Comparison of ENCODE assay signal across 8 mouse cellular contexts in genomic region chr15:27785280-27786001, GRCm38 (mm10).
DNase-seq lines count a peak whose midpoint lies in the region; ATAC-seq and TF ChIP-seq lines count a peak whose summit lies in the region.

No protein-coding gene starts in this region.

- H3K9ac ChIP-seq in forebrain, postnatal 0 days = no peak overlapping the region
- H3K9ac ChIP-seq in intestine, embryonic 16.5 days (ENCODE audit: low read depth, low read length) = no peak overlapping the region
- H3K9ac ChIP-seq in liver, postnatal 0 days (replicated peaks) = no peak overlapping the region

- TF ChIP-seq CTCF in forebrain, postnatal 0 days (IDR thresholded peaks at IDR 0.05; ENCODE audit: low read depth) = no peak
- no peak for TF ChIP-seq CTCF in liver, postnatal 0 days (IDR thresholded peaks at IDR 0.05; ENCODE audit: low read depth)
- TF ChIP-seq CTCF in small intestine, adult 2 months (IDR thresholded peaks at IDR 0.05; ENCODE audit: extremely low read depth, insufficient read length, insufficient replicate concordance, low read depth, low read length) = no peak

- H3K4me1 ChIP-seq in forebrain, postnatal 0 days (ENCODE audit: insufficient read depth) = peaks cover 61% of the 10 kb centered on the region
- peaks cover 57% of the 10 kb centered on the region for H3K4me1 ChIP-seq in intestine, embryonic 16.5 days (ENCODE audit: control insufficient read depth, insufficient read depth, low read length)
- peaks cover 24% of the 10 kb centered on the region for H3K4me1 ChIP-seq in liver, postnatal 0 days (ENCODE audit: insufficient read depth)
- peaks cover 20% of the 10 kb centered on the region for H3K4me1 ChIP-seq in small intestine, adult 2 months (ENCODE audit: control insufficient read depth, insufficient read depth, insufficient read length, low read length)

- peak; percentile 80 for ATAC-seq in CD4-positive, CD25-positive, alpha-beta regulatory T cell, adult 4 months
- ATAC-seq in forebrain, postnatal 0 days = no peak
- ATAC-seq in intestine, embryonic 16.5 days = peak; percentile 55
- ATAC-seq in liver, postnatal 0 days = peak; percentile 64
- ATAC-seq in granulocyte monocyte progenitor cell, adult 5-6 weeks (replicated peaks; ENCODE audit: poor library complexity, severe bottlenecking) = no peak

- DNase-seq in adrenal gland, postnatal 14 days = peak; percentile 58
- DNase-seq in adrenal gland, postnatal 4 days (ENCODE audit: low spot score in 2 of 2) = no peak
- no peak for DNase-seq in forebrain, postnatal 0 days
- DNase-seq in liver, postnatal 0 days = peak; percentile 46

- no peak for TF ChIP-seq EP300 in liver, postnatal 0 days (IDR thresholded peaks at IDR 0.05; ENCODE audit: low read depth)

- no peak overlapping the region for H3K27ac ChIP-seq in forebrain, postnatal 0 days (ENCODE audit: low read depth, low read length)
- H3K27ac ChIP-seq in intestine, embryonic 16.5 days (ENCODE audit: low read length) = peak overlapping the region; percentile 88
- H3K27ac ChIP-seq in liver, postnatal 0 days (ENCODE audit: low read depth) = peak overlapping the region; percentile 85
- peak overlapping the region; percentile 71 for H3K27ac ChIP-seq in small intestine, adult 2 months (ENCODE audit: insufficient read depth, low read depth, low read length)

- H3K9me3 ChIP-seq in forebrain, postnatal 0 days (ENCODE audit: low read length) = no peaks in the 10 kb centered on the region
- H3K9me3 ChIP-seq in intestine, embryonic 16.5 days (ENCODE audit: control insufficient read depth, low read length) = no peaks in the 10 kb centered on the region
- H3K9me3 ChIP-seq in liver, postnatal 0 days (ENCODE audit: low read length) = no peaks in the 10 kb centered on the region

- 33% methylated on average over 12 of the region's 12 CpGs for WGBS in forebrain, postnatal 0 days
- WGBS in intestine, embryonic 16.5 days = 33% methylated on average over 12 of the region's 12 CpGs
- WGBS in liver, postnatal 0 days (ENCODE audit: insufficient replicate concordance) = 26% methylated on average over 12 of the region's 12 CpGs
- WGBS in small intestine, adult 2 months = 10% methylated on average over 12 of the region's 12 CpGs

- peak overlapping the region; percentile 8 for H3K4me2 ChIP-seq in forebrain, postnatal 0 days (ENCODE audit: low read depth)
- peak overlapping the region; percentile 51 for H3K4me2 ChIP-seq in intestine, embryonic 16.5 days (ENCODE audit: low read depth, low read length)
- 0 out of 2 replicates have a peak overlapping the region, but pooled peaks have one; percentile 3 for H3K4me2 ChIP-seq in liver, postnatal 0 days (ENCODE audit: low read depth, low read length)

- H3K4me3 ChIP-seq in forebrain, postnatal 0 days (ENCODE audit: low read depth, low read length) = no peak overlapping the region
- H3K4me3 ChIP-seq in intestine, embryonic 16.5 days (ENCODE audit: low read length) = peak overlapping the region; percentile 3; the same call in 1 of the 2 replicates
- no peak overlapping the region for H3K4me3 ChIP-seq in liver, postnatal 0 days (ENCODE audit: low read depth, low read length)
- H3K4me3 ChIP-seq in small intestine, adult 2 months (ENCODE audit: low read depth, low read length) = no peak overlapping the region

- 0 out of 2 replicates have a peak, but pooled peaks cover 3% of the 10 kb centered on the region for H3K36me3 ChIP-seq in forebrain, postnatal 0 days (ENCODE audit: insufficient read depth)
- H3K36me3 ChIP-seq in intestine, embryonic 16.5 days (ENCODE audit: control insufficient read depth, insufficient read depth, low read length) = no peaks in the 10 kb centered on the region
- H3K36me3 ChIP-seq in liver, postnatal 0 days (replicated peaks; ENCODE audit: insufficient read depth, low read length) = no peaks in the 10 kb centered on the region
- H3K36me3 ChIP-seq in small intestine, adult 2 months (ENCODE audit: control insufficient read depth, insufficient read depth, low read length) = no peaks in the 10 kb centered on the region

- no peaks in the 10 kb centered on the region for H3K27me3 ChIP-seq in forebrain, postnatal 0 days (ENCODE audit: insufficient read depth, low read length)
- H3K27me3 ChIP-seq in intestine, embryonic 16.5 days (replicated peaks; ENCODE audit: control insufficient read depth, insufficient read depth, low read length) = no peaks in the 10 kb centered on the region
- no peaks in the 10 kb centered on the region for H3K27me3 ChIP-seq in liver, postnatal 0 days (ENCODE audit: insufficient read depth, low read length)
- H3K27me3 ChIP-seq in small intestine, adult 2 months (ENCODE audit: control insufficient read depth, insufficient read depth, low read length) = no peaks in the 10 kb centered on the region

- TF ChIP-seq POLR2A in small intestine, adult 2 months (IDR thresholded peaks at IDR 0.05; ENCODE audit: low read depth, low read length) = no peak

Comparison
In these comparisons a context has a peak if more than half of its experiments do, and no peak if none do; other contexts are left out.
1. DNase-seq: peak in adrenal gland, postnatal 14 days (single experiment) and liver, postnatal 0 days (single experiment); none in adrenal gland, postnatal 4 days (0 of 2) and forebrain, postnatal 0 days (single experiment).
2. ATAC-seq: peak in CD4-positive, CD25-positive, alpha-beta regulatory T cell, adult 4 months (single experiment), intestine, embryonic 16.5 days (single experiment) and liver, postnatal 0 days (single experiment); none in forebrain, postnatal 0 days (single experiment) and granulocyte monocyte progenitor cell, adult 5-6 weeks (single experiment).
3. Peak in every context shown above with its lines, with median percentiles within 50 percentile points of each other: H3K4me2 ChIP-seq.